Mouse (Mus musculus) lung, postnatal 0 days (tissue): ENCODE results near the gene Hspg2. TPM values are rescaled to one million over a fixed set of nuclear protein-coding genes. Genes with fewer than 3 reads are reported as not detected.
A peak's percentile ranks its signal among the peaks of the same experiment; 100 is the strongest.

ENCODE experiments used
- ATAC-seq: fragments of 200-750 bp; cut with Nextera tagmentation; 2 replicates; pipeline ENCODE4 v1.8.0; 2017; ENCODE audit warnings: moderate library complexity
- DNase-seq: peaks from one replicate; pipeline ENCODE4 v3.0.0-alpha.2; 2016; ENCODE audit warnings: low spot score
- H3K27ac ChIP-seq: fragments of 300-500 bp; sonication (generic); 2 replicates; pipeline ENCODE4 v1.5.1; 2014; ENCODE audit warnings: antibody characterized with exemption, mild to moderate bottlenecking, low read length, mixed read lengths
- H3K27me3 ChIP-seq: fragments of 300-500 bp; sonication (generic); replicated peaks from 2 replicates; pipeline ENCODE4 v1.6.1; 2014; ENCODE audit warnings: low read length, mixed read lengths; ENCODE audit not compliant: insufficient read depth
- H3K36me3 ChIP-seq: fragments of 300-500 bp; sonication (generic); 2 replicates; pipeline ENCODE4 v1.6.1; 2014; ENCODE audit warnings: low read length, mixed read lengths; ENCODE audit not compliant: insufficient read depth
- H3K4me1 ChIP-seq: fragments of 300-500 bp; sonication (generic); 2 replicates; pipeline ENCODE4 v1.6.1; 2014; ENCODE audit warnings: antibody characterized with exemption, low read depth, low read length, mixed read lengths; ENCODE audit not compliant: insufficient read depth
- H3K4me2 ChIP-seq: fragments of 300-500 bp; sonication (generic); replicated peaks from 2 replicates; pipeline ENCODE4 v1.6.1; 2014; ENCODE audit warnings: low read depth, mild to moderate bottlenecking, low read length, moderate library complexity, mixed read lengths
- H3K4me3 ChIP-seq: fragments of 300-500 bp; sonication (generic); 2 replicates; pipeline ENCODE4 v1.5.1; 2014; ENCODE audit warnings: low read depth, low read length
- H3K9ac ChIP-seq: fragments of 300-500 bp; sonication (generic); replicated peaks from 2 replicates; pipeline ENCODE4 v1.6.1; 2014; ENCODE audit warnings: low read depth, mild to moderate bottlenecking
- H3K9me3 ChIP-seq: fragments of 300-500 bp; sonication (generic); 2 replicates; pipeline ENCODE4 v1.6.1; 2016; ENCODE audit warnings: low read length, mixed read lengths
- CTCF ChIP-seq: IDR thresholded peaks from 2 replicates; pipeline ENCODE4 v1.5.1; 2016; ENCODE audit warnings: antibody characterized with exemption, mild to moderate bottlenecking
- EP300 ChIP-seq: IDR thresholded peaks from 2 replicates; pipeline ENCODE4 v1.6.1; 2016; ENCODE audit warnings: antibody characterized with exemption, mild to moderate bottlenecking, control low read depth
- WGBS: fragments of 180-500 bp; shearing (Covaris S2); extraction: QIAGEN DNeasy Blood & Tissue Kit; methylation state at CpG from one replicate; pipeline ENCODE4 v1.1.7; 2014; 5-methylcytosine and 5-hydroxymethylcytosine counted together
- polyA plus RNA-seq: library from polyadenylated mRNA; unstranded; fragments of >200 nt; fragmentation: Nextera tagmentation; extraction: Ambion mirVana; gene quantifications from 2 replicates; pipeline ENCODE4 v1.2.1, GENCODE M21; 2015

Gene Hspg2
- polyA plus RNA-seq, 1 experiment from 2014 or later, result 25.3 TPM

DNA sequence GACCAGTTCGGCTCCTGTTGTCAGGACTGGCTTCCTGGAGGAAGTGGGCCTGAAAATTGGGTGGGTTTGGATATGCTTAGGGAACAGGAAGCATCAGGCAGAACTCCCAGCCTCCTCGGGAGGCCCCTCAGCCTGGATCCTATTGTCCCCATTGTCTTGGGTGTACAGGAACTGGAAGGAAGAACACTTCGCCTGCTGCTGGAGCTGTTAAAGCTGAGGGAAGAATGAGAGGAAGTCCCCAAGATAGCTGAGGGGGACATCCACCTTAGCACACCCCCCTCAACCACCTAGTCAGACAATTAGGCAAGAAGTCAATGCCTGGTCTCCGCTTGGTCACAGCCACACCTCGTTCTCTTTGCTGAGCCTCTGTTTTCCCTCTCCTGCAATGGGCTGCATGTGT is 9.7 kb downstream of the Hspg2 start:
- Histone ChIP-seq H3K4me3 (no peak overlapping the region), H3K4me2 (no peak overlapping the region), H3K9me3 (no peaks in the 10 kb centered on the region), H3K27me3 (no peaks in the 10 kb centered on the region), H3K4me1 (peaks cover 65% of the 10 kb centered on the region), H3K9ac (no peak overlapping the region), H3K36me3 (no peaks in the 10 kb centered on the region), H3K27ac (0 out of 2 replicates have a peak overlapping the region, but pooled peaks have one; percentile 26)
- ATAC-seq (peak; percentile 58), DNase-seq (peak; percentile 65)
- WGBS, result 58% methylated on average over 5 of the region's 5 CpGs
- TF ChIP-seq EP300 (peak; percentile 81), CTCF (no peak)

DNA sequence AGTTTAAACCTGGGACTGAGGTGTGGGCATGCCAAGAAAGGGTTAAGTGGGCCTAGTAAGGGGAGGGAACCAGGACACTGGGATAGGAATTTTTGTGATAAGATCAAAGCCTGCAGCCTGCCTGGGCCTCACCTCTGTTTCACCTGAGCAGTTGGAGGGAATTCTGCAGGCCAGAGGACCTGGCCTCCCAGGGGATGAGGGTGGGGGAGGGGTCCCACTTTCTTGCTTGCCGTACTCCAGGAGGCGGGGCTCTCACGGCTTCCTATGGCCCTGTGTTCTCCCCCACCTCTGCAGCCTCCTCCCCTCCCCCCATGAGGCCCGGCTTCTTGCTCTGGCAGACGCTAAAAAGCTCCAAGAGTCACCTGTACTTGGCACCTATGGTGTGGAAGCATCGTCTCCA is 11.2 kb downstream of the Hspg2 start:
- Histone ChIP-seq H3K9ac (no peak overlapping the region), H3K4me1 (peaks cover 63% of the 10 kb centered on the region)

DNA sequence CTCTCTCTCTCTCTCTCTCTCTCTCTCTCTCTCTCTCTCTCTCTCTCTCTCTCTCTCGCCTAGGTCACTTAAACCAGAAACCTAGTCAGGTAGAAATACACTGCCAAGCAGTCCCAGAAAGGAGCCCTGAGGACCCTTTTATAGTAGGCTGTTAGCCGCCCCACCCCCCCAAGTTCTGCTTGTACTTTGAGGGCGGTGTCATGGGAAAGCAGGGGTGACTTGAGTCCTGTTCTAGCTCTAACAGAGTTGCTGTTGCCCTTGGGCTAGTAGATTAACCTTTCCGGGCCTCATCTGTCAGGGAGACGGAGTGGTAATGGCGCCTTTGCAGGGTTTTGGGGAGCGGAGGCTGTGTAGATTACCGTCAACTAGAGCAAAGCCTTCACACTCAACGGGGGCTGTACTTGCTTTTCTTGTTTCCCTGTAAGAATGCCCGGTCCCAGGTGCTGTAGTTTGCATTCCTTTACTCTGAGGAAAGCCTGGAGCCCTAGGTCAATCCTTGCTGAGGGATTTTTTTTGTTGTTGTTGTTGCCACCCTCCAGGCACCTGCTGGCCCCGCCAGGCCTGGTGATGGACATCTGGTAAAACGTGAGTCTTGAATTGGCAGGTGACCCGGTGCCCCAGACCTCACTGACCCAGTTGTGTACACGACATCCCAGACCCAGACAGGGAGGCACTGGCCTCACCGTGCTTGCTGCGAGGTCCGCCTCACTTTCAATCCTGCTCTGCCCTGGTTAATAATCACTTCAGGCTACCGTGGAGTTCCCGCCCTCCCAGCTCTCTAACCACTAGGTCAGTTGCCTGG is 11.8 kb downstream of the Hspg2 start:
- DNase-seq (no peak), ATAC-seq (peak; percentile 8; the same call in 1 of the 2 replicates)
- Histone ChIP-seq H3K4me2 (no peak overlapping the region), H3K36me3 (no peaks in the 10 kb centered on the region), H3K9ac (no peak overlapping the region), H3K27ac (peak overlapping the region; percentile 72), H3K27me3 (no peaks in the 10 kb centered on the region), H3K4me3 (no peak overlapping the region), H3K9me3 (no peaks in the 10 kb centered on the region), H3K4me1 (peaks cover 65% of the 10 kb centered on the region)
- TF ChIP-seq CTCF (no peak), EP300 (no peak)
- 50% methylated on average over 19 of the region's 19 CpGs for WGBS

More for the DNA sequence above, 11.2 kb downstream of the Hspg2 start:
- Histone ChIP-seq H3K36me3 (no peaks in the 10 kb centered on the region), H3K9me3 (no peaks in the 10 kb centered on the region), H3K4me3 (no peak overlapping the region), H3K4me2 (no peak overlapping the region), H3K27me3 (no peaks in the 10 kb centered on the region), H3K27ac (peak overlapping the region; percentile 72; the same call in 1 of the 2 replicates)
- DNase-seq, result no peak
- whole genome bisulfite sequencing, result 30% methylated on average over 6 of the region's 6 CpGs
- no peak for ATAC-seq
- no peak for TF ChIP-seq EP300
- TF ChIP-seq CTCF, result no peak

DNA sequence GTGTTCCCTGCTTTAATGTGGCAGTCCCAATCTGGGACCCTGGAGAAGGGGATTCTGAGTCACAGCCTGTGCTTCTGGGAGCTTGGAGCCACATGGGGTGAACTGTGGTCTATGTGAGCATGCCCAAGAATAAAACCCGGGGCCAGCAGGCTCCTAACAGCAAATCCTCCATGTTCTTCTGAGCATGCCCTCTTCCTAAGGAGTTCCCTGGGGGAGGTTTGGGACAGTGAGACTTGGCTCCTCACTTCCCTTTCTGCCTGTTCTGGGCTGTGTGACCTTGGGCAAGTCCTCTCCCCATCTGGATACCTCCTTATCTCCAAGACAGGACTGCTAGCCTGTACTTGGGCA is 12.4 kb downstream of the Hspg2 start:
- Histone ChIP-seq H3K27me3 (no peaks in the 10 kb centered on the region), H3K4me2 (no peak overlapping the region), H3K4me1 (peaks cover 66% of the 10 kb centered on the region), H3K9ac (no peak overlapping the region), H3K4me3 (no peak overlapping the region), H3K9me3 (no peaks in the 10 kb centered on the region), H3K36me3 (no peaks in the 10 kb centered on the region), H3K27ac (peak overlapping the region; percentile 72)
- 42% methylated on average over 1 of the region's 1 CpGs for WGBS
- DNase-seq (no peak), ATAC-seq (no peak)
- TF ChIP-seq CTCF (no peak), EP300 (no peak)

DNA sequence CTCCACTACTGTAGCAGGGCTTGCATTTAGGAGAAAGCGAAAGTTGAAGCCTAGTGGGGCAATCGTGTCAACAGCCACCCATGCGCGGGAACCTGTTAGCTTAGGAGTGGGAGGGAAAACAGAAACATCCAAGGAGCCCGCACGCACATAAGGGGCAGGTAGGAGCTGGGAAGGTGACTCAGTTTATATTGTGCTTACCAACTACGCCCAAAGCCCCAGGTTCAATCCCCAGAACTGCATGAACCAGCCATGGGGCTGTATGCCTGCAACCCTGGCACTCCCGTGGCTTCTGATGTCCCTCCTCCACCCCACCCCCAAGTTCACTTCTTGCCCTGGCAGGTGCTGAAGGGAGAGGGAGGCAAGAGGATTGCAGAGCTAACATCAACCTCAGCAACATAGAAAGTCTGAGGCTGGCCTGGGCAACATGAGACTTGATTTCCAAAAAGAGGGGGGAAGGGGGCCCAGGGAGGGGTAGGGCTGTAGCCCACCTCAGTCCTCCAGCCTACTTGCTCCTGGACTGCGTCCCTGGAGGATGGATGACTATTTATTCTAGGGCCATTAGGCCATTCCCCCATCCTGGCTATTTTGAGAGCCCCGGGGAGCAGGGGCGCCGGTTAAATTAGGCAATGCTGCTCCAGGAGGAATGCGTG is 12.9 kb downstream of the Hspg2 start:
- no peak overlapping the region for H3K4me3 ChIP-seq
- no peak for DNase-seq
- H3K9me3 ChIP-seq, result no peaks in the 10 kb centered on the region
- no peaks in the 10 kb centered on the region for H3K36me3 ChIP-seq
- no peak for TF ChIP-seq CTCF
- TF ChIP-seq EP300, result no peak
- 55% methylated on average over 13 of the region's 13 CpGs for WGBS
- no peak for ATAC-seq
- no peak overlapping the region for H3K9ac ChIP-seq
- H3K4me1 ChIP-seq, result peaks cover 66% of the 10 kb centered on the region
- no peak overlapping the region for H3K4me2 ChIP-seq
- H3K27me3 ChIP-seq, result no peaks in the 10 kb centered on the region
- peak overlapping the region; percentile 72 for H3K27ac ChIP-seq

DNA sequence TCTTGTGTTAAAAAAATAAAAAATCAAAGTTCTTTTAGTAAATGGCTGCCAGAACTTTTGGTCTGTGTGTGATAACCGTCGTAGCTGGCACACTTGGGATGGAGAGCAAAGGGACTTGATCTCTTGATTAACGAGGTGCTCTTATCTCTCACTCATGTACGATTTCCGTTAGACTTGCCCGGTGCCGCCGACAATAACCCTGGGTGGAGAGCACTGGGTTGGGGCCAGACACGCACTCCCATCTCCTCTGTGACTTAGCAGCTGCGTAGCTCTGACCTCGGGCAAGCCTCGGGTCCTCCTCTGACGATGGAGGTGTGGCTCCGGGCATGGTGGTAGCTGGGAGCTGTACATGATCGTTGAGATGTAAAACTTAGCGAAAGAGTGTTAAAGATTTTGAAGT is 15.3 kb downstream of the Hspg2 start:
- DNase-seq, result peak; percentile 72
- H3K27ac ChIP-seq, result peak overlapping the region; percentile 52

More for the DNA sequence above, 15.3 kb downstream of the Hspg2 start:
- Histone ChIP-seq H3K9me3 (no peaks in the 10 kb centered on the region), H3K4me2 (no peak overlapping the region), H3K36me3 (no peaks in the 10 kb centered on the region), H3K27me3 (no peaks in the 10 kb centered on the region), H3K4me1 (peaks cover 74% of the 10 kb centered on the region), H3K9ac (no peak overlapping the region), H3K4me3 (no peak overlapping the region)
- TF ChIP-seq EP300 (peak; percentile 41), CTCF (no peak)
- 11% methylated on average over 16 of the region's 16 CpGs for WGBS
- peak; percentile 37 for ATAC-seq
